ENCODE assay signal across 10 mouse cellular contexts in genomic region chr1:134713421-134713969, GRCm38 (mm10).
A peak's percentile ranks its signal among the peaks of the same experiment; 100 is the strongest.
DNase-seq lines count a peak whose midpoint lies in the region; ATAC-seq and TF ChIP-seq lines count a peak whose summit lies in the region.
"Had no signal": no experiment of that assay in that cellular context is flagged by ENCODE, and none has a peak within 500 bp of the region (broad histone marks: within the 10 kb centered on the region; RNA-seq: fewer than 3 reads in every experiment).

No protein-coding gene starts in this region.

- H3K9me3 ChIP-seq in embryonic facial prominence, embryonic 10.5 days: no peaks in the 10 kb centered on the region
- no peaks in the 10 kb centered on the region for H3K9me3 ChIP-seq in liver, embryonic 13.5 days (replicated peaks)
- H3K9me3 ChIP-seq in midbrain, embryonic 14.5 days (ENCODE audit: control insufficient read depth, low read length): no peaks in the 10 kb centered on the region
- H3K9me3 ChIP-seq: heart, embryonic 15.5 days had no signal

- H3K9ac ChIP-seq in liver, embryonic 13.5 days: no peak overlapping the region
- H3K9ac ChIP-seq in midbrain, embryonic 14.5 days (replicated peaks; ENCODE audit: low read length): no peak overlapping the region
- H3K9ac ChIP-seq: heart, embryonic 15.5 days had no signal

- H3K27me3 ChIP-seq in embryonic facial prominence, embryonic 10.5 days (replicated peaks; ENCODE audit: low read depth, poor library complexity, severe bottlenecking): peaks cover 82% of the 10 kb centered on the region
- peaks cover 63% of the 10 kb centered on the region for H3K27me3 ChIP-seq in liver, embryonic 13.5 days
- H3K27me3 ChIP-seq in midbrain, embryonic 14.5 days (ENCODE audit: control insufficient read depth, insufficient read depth, low read length): peaks cover 2% of the 10 kb centered on the region; the same call in 1 of the 2 replicates

- no peak overlapping the region for H3K4me3 ChIP-seq in embryonic facial prominence, embryonic 10.5 days
- H3K4me3 ChIP-seq in liver, embryonic 13.5 days (replicated peaks): no peak overlapping the region
- no peak overlapping the region for H3K4me3 ChIP-seq in midbrain, embryonic 14.5 days (replicated peaks; ENCODE audit: low read depth, low read length)
- H3K4me3 ChIP-seq: heart, embryonic 15.5 days had no signal

- H3K4me1 ChIP-seq in embryonic facial prominence, embryonic 10.5 days: peaks cover 42% of the 10 kb centered on the region
- peaks cover 14% of the 10 kb centered on the region for H3K4me1 ChIP-seq in liver, embryonic 13.5 days (replicated peaks)
- H3K4me1 ChIP-seq in midbrain, embryonic 14.5 days (ENCODE audit: control insufficient read depth, insufficient read depth, low read length): peaks cover 26% of the 10 kb centered on the region

- TF ChIP-seq CTCF in brain, embryonic 14.5 days (IDR thresholded peaks at IDR 0.05; ENCODE audit: borderline replicate concordance, extremely low read depth, insufficient read depth, insufficient read length): no peak

- no peak for TF ChIP-seq POLR2A in brain, embryonic 14.5 days (IDR thresholded peaks at IDR 0.05; ENCODE audit: borderline replicate concordance, extremely low read depth, insufficient read depth, insufficient read length, poor library complexity, severe bottlenecking)

- 12% methylated on average over 11 of the region's 11 CpGs for WGBS in embryonic facial prominence, embryonic 10.5 days
- whole genome bisulfite sequencing in liver, embryonic 13.5 days (ENCODE audit: insufficient replicate concordance): 38% methylated on average over 11 of the region's 11 CpGs
- 3% methylated on average over 11 of the region's 11 CpGs for WGBS in midbrain, embryonic 14.5 days

- H3K36me3 ChIP-seq in embryonic facial prominence, embryonic 10.5 days (replicated peaks): no peaks in the 10 kb centered on the region
- H3K36me3 ChIP-seq in liver, embryonic 13.5 days: no peaks in the 10 kb centered on the region
- no peaks in the 10 kb centered on the region for H3K36me3 ChIP-seq in midbrain, embryonic 14.5 days (ENCODE audit: control insufficient read depth, insufficient read depth, low read length)
- H3K36me3 ChIP-seq: heart, embryonic 15.5 days had no signal

- ATAC-seq in liver, embryonic 13.5 days (ENCODE audit: low read depth): peak; percentile 75
- ATAC-seq in midbrain, embryonic 14.5 days (ENCODE audit: low FRiP score, low TSS enrichment): peak; percentile 68; the same call in 1 of the 2 replicates
- ATAC-seq in inflammation-experienced regulatory T-cells, adult 6 months: no peak

- H3K27ac ChIP-seq in embryonic facial prominence, embryonic 10.5 days (replicated peaks): peak overlapping the region; percentile 48; the same call in 1 of the 2 replicates
- H3K27ac ChIP-seq in liver, embryonic 13.5 days: no peak overlapping the region
- peak overlapping the region; percentile 57 for H3K27ac ChIP-seq in midbrain, embryonic 14.5 days (replicated peaks; ENCODE audit: low read depth, low read length)
- H3K27ac ChIP-seq: heart, embryonic 15.5 days; macrophage had no signal

- DNase-seq in brain, embryonic 14.5 days (ENCODE audit: low read depth): peak; percentile 80
- DNase-seq in embryonic facial prominence, embryonic 10.5 days (ENCODE audit: low spot score): no peak
- no peak for DNase-seq in liver, embryonic 13.5 days
- DNase-seq in midbrain, embryonic 14.5 days: peak; percentile 77
- DNase-seq in layer of hippocampus, adult 8-10 months (ENCODE audit: low spot score in 2 of 2): no peak
- DNase-seq in adrenal gland, adult 2 months: no peak
- no peak for DNase-seq in heart, adult 18-20 months

- no peak overlapping the region for H3K4me2 ChIP-seq in liver, embryonic 13.5 days
- no peak overlapping the region for H3K4me2 ChIP-seq in midbrain, embryonic 14.5 days (ENCODE audit: low read length)
- H3K4me2 ChIP-seq: heart, embryonic 15.5 days had no signal

Comparison
In these comparisons a context has a peak if more than half of its experiments do, and no peak if none do; other contexts are left out.
1. DNase-seq: peak in brain, embryonic 14.5 days (single experiment) and midbrain, embryonic 14.5 days (single experiment); none in embryonic facial prominence, embryonic 10.5 days (single experiment), liver, embryonic 13.5 days (single experiment), layer of hippocampus, adult 8-10 months (0 of 2), adrenal gland, adult 2 months (single experiment) and heart, adult 18-20 months (0 of 2).